11 mouse cellular contexts compared by ENCODE assay signal in the genomic region with DNA sequence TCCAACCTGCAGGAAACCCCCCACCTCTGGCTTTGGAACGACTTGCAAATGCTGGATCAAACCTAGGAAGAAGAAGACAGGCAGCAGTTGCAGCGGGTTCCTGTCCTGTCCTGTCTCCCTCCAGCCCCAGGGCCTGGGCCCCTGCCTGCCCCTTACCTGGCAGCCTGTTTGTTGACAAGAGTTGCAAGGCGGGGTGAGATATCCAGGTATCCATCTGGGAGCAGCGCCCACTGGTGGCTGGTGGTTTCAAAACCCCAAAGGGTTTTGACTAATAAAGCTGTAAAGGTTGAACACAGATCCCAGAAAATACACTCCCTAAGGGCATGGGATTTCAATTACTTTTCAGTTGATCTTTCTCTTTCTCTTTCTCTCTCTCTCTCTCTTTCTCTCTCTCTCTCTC. TPM values are rescaled to one million over a fixed set of nuclear protein-coding genes. Genes with fewer than 3 reads are reported as not detected.
DNase-seq lines count a peak whose midpoint lies in the region; ATAC-seq and TF ChIP-seq lines count a peak whose summit lies in the region.
"Had no signal": no experiment of that assay in that cellular context is flagged by ENCODE, and none has a peak within 500 bp of the region (broad histone marks: within the 10 kb centered on the region; RNA-seq: fewer than 3 reads in every experiment).

No protein-coding gene starts in this region.

- TF ChIP-seq RAD21 in MEL (IDR thresholded peaks at IDR 0.05; ENCODE audit: low read depth, low read length) = no peak; the same call in 1 of the 2 replicates

- H3K27ac ChIP-seq in liver, embryonic 11.5 days (ENCODE audit: low read depth, low read length) = no peak overlapping the region
- no peak overlapping the region for H3K27ac ChIP-seq in MEL (ENCODE audit: control insufficient read depth, low read depth, low read length)
- H3K27ac ChIP-seq: macrophage had no signal

- no peak overlapping the region for H3K4me3 ChIP-seq in liver, embryonic 11.5 days (ENCODE audit: low read depth, low read length)
- H3K4me3 ChIP-seq in MEL (ENCODE audit: control insufficient read depth in 1 of 2, insufficient read depth in 1 of 2, low read depth in 2 of 2, low read length in 2 of 2) = no peak overlapping the region

- no peaks in the 10 kb centered on the region for H3K9me3 ChIP-seq in liver, embryonic 11.5 days (ENCODE audit: control insufficient read depth, low read length)
- H3K9me3 ChIP-seq in MEL (replicated peaks; ENCODE audit: insufficient read depth, low read length) = no peaks in the 10 kb centered on the region

- H3K4me2 ChIP-seq in liver, embryonic 11.5 days = no peak overlapping the region

- H3K79me2 ChIP-seq in MEL (ENCODE audit: control insufficient read depth, insufficient read depth, low read length, poor library complexity) = no peaks in the 10 kb centered on the region

- H3K27me3 ChIP-seq in liver, embryonic 11.5 days (replicated peaks; ENCODE audit: control insufficient read depth, insufficient read depth, low read length) = no peaks in the 10 kb centered on the region; the same call in 1 of the 2 replicates
- H3K27me3 ChIP-seq in MEL (ENCODE audit: control insufficient read depth in 1 of 2, insufficient read depth in 2 of 2, low read length in 2 of 2) = peaks cover 0 to 1% of the 10 kb centered on the region in 2 experiments; a peak in 1 of 4 replicates

- H3K4me1 ChIP-seq in liver, embryonic 11.5 days (replicated peaks; ENCODE audit: control insufficient read depth, insufficient read depth, low read length) = 0 out of 2 replicates have a peak, but pooled peaks cover 3% of the 10 kb centered on the region
- no peaks in the 10 kb centered on the region for H3K4me1 ChIP-seq in MEL (ENCODE audit: control insufficient read depth in 1 of 2, insufficient read depth in 2 of 2, low read length in 2 of 2)

- DNase-seq in embryo, embryonic 10.5 days (ENCODE audit: low spot score) = peak; percentile 44
- DNase-seq in embryo, embryonic 10 days (ENCODE audit: low spot score) = no peak
- DNase-seq in liver (peak; percentile 61), MEL (ENCODE audit: low read depth, low spot score) (no peak)
- no peak for DNase-seq in liver, embryonic 11.5 days (ENCODE audit: low spot score)
- DNase-seq in lung, postnatal 14 days = peak; percentile 63
- no peak for DNase-seq in left cerebral cortex, adult 8-10 months (ENCODE audit: low spot score in 2 of 2)

- H3K36me3 ChIP-seq in liver, embryonic 11.5 days (ENCODE audit: control insufficient read depth, insufficient read depth, low read length) = no peaks in the 10 kb centered on the region
- H3K36me3 ChIP-seq in MEL (ENCODE audit: control insufficient read depth in 1 of 2, insufficient read depth in 2 of 2, low read length in 2 of 2) = no peaks in the 10 kb centered on the region
- H3K36me3 ChIP-seq: G1E had no signal

- no peak for TF ChIP-seq POLR2A in MEL (IDR thresholded peaks at IDR 0.05; ENCODE audit: control insufficient read depth in 1 of 2, insufficient read depth in 1 of 2, low read depth in 1 of 2, low read length in 2 of 2, poor library complexity in 1 of 2)

- whole genome bisulfite sequencing in liver, embryonic 11.5 days = 42% methylated on average over 4 of the region's 4 CpGs

- H3K9ac ChIP-seq in liver, embryonic 11.5 days (ENCODE audit: low read depth, low read length) = no peak overlapping the region
- no peak overlapping the region for H3K9ac ChIP-seq in MEL (ENCODE audit: control insufficient read depth, low read depth, low read length, poor library complexity, severe bottlenecking)

- no peak for ATAC-seq in liver, embryonic 11.5 days (replicated peaks; ENCODE audit: low FRiP score)
- no peak for ATAC-seq in megakaryocyte-erythroid progenitor cell, adult 5-6 weeks (replicated peaks; ENCODE audit: low FRiP score, low TSS enrichment, poor library complexity, severe bottlenecking)
- ATAC-seq: forebrain, embryonic 16.5 days had no signal

- no peak for TF ChIP-seq EP300 in MEL (IDR thresholded peaks at IDR 0.05; ENCODE audit: low read depth in 1 of 2, low read length in 2 of 2)

- peak in 2 of 3 experiments; percentile 32 to 49; a peak in 3 of 6 replicates for TF ChIP-seq CTCF in MEL (IDR thresholded peaks at IDR 0.05 in 2 of 3, conservative IDR thresholded peaks at IDR 0.05 in 1 of 3; ENCODE audit: control insufficient read depth in 1 of 3, insufficient read depth in 1 of 3, low read depth in 2 of 3, low read length in 3 of 3, poor library complexity in 1 of 3, severe bottlenecking in 1 of 3)

TF ChIP-seq in MEL, 35 proteins besides CTCF, POLR2A, EP300 and RAD21:
- TF ChIP-seq MYB (IDR thresholded peaks at IDR 0.05; ENCODE audit: low read depth, low read length) (no peak), SMC3 (IDR thresholded peaks at IDR 0.05; ENCODE audit: low read depth, low read length) (peak; percentile 28)

RNA-seq across cellular contexts. Expression of a gene that starts 24.0 kb away (rescaled TPM):
- polyA plus RNA-seq in liver, embryonic 11.5 days (2014; fragmentation: Nextera tagmentation; extraction: Ambion mirVana) = 2.9 and 3.6 TPM in 2 replicates
- total RNA-seq in MEL (2012; rRNA removed) = 3.7 and 3.9 TPM in 2 replicates
- polyA plus RNA-seq in MEL (2012; ENCODE audit: insufficient read depth in 1 of 2, insufficient read length in 2 of 2, low read depth in 1 of 2, low replicate concordance in 2 of 2, missing spikeins in 1 of 2) = 10 to 100 TPM in 1 of 2 experiments, not detected in 1; 11.3 TPM
- total RNA-seq in megakaryocyte-erythroid progenitor cell, adult 5-6 weeks (2014; fragmentation: Nextera tagmentation) = 0.55 and 0.96 TPM in 2 replicates
- 0.34 and 1.0 TPM in 2 replicates for total RNA-seq in megakaryocyte-erythroid progenitor cell, adult 5-6 weeks (2017)
- 10 to 100 TPM; 29.9 to 33.2 (median 31.8) TPM for total RNA-seq in left cerebral cortex, adult 8-10 months (2022)
- polyA plus RNA-seq: G1E had no signal

RNA-seq across cellular contexts. Expression of a gene that starts 49.1 kb away (rescaled TPM):
- polyA plus RNA-seq in liver, embryonic 11.5 days (2014; fragmentation: Nextera tagmentation; extraction: Ambion mirVana) = 26.1 and 30.8 TPM in 2 replicates
- 9.7 and 10.2 TPM in 2 replicates for total RNA-seq in MEL (2012; rRNA removed)
- 10 to 100 TPM in 1 of 2 experiments, not detected in 1; 13.6 TPM for polyA plus RNA-seq in MEL (2012; ENCODE audit: insufficient read depth in 1 of 2, insufficient read length in 2 of 2, low read depth in 1 of 2, low replicate concordance in 2 of 2, missing spikeins in 1 of 2)
- 10.3 and 15.3 TPM in 2 replicates for total RNA-seq in megakaryocyte-erythroid progenitor cell, adult 5-6 weeks (2014; fragmentation: Nextera tagmentation)
- total RNA-seq in megakaryocyte-erythroid progenitor cell, adult 5-6 weeks (2017) = 12.3 and 19.9 TPM in 2 replicates
- 10 to 100 TPM; 22.5 to 29.1 (median 25.3) TPM for total RNA-seq in left cerebral cortex, adult 8-10 months (2022)

Comparison
In these comparisons a context has a peak if more than half of its experiments do, and no peak if none do; other contexts are left out.
1. DNase-seq: peak in embryo, embryonic 10.5 days (single experiment), liver (single experiment) and lung, postnatal 14 days (single experiment); none in embryo, embryonic 10 days (single experiment), liver, embryonic 11.5 days (single experiment), MEL (single experiment) and left cerebral cortex, adult 8-10 months (0 of 2).